Comparison of ENCODE assay signal across 11 mouse cellular contexts in the genomic region with DNA sequence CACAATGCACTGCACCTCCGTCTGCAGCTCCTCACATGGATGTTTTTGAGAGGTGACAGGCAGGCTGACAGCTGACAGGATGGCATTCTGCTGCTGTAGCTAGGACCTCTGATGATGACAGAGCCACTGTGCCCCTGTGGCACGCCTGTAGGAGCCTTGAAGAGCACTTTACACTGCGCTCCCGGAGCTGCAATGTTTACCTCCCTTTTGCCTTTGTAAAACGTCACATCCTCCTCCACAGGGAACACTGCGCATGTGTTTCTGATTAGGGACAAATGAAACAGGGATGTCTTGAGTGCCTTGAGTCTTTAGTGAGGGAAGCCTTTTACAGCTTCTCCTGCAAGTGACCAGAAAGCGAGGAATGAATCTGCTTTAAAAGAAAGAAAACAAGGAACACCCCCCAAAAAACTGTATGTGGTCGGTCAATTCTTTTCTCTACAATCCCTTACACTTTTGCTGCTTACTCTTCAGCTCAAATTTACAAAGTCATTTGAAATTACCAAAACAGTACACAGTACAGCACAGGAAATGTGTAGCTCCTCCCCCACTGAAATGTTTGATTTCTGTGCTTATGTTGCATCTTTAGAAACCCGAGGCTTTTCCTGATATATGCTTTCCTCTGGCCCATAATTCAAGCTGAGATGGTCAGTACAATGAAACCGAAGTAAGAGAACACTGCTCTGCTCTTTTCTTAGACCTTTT.
A peak's percentile ranks its signal among the peaks of the same experiment; 100 is the strongest.
DNase-seq lines count a peak whose midpoint lies in the region; ATAC-seq and TF ChIP-seq lines count a peak whose summit lies in the region.
"Had no signal": no experiment of that assay in that cellular context is flagged by ENCODE, and none has a peak within 500 bp of the region (broad histone marks: within the 10 kb centered on the region; RNA-seq: fewer than 3 reads in every experiment).

No protein-coding gene starts in this region.

- 0 out of 2 replicates have a peak, but pooled peaks have one; percentile 29 for ATAC-seq in hindbrain, embryonic 12.5 days (ENCODE audit: low FRiP score)

- H3K27me3 ChIP-seq in hindbrain, embryonic 12.5 days = no peaks in the 10 kb centered on the region
- H3K27me3 ChIP-seq: liver, embryonic 13.5 days had no signal

- H3K9me3 ChIP-seq in hindbrain, embryonic 12.5 days (replicated peaks) = no peaks in the 10 kb centered on the region
- H3K9me3 ChIP-seq: liver, embryonic 13.5 days had no signal

- H3K4me1 ChIP-seq in hindbrain, embryonic 12.5 days = peaks cover 5% of the 10 kb centered on the region

- no peak overlapping the region for H3K9ac ChIP-seq in hindbrain, embryonic 12.5 days
- H3K9ac ChIP-seq: liver, embryonic 13.5 days had no signal

- 0 out of 2 replicates have a peak overlapping the region, but pooled peaks have one; percentile 7 for H3K4me2 ChIP-seq in hindbrain, embryonic 12.5 days (replicated peaks)
- H3K4me2 ChIP-seq: liver, embryonic 13.5 days had no signal

- no peak for TF ChIP-seq CTCF in gastrocnemius, adult 2 months (IDR thresholded peaks at IDR 0.05)

- peak overlapping the region; percentile 48 for H3K4me3 ChIP-seq in gastrocnemius, adult 2 months
- no peak overlapping the region for H3K4me3 ChIP-seq in hindbrain, embryonic 12.5 days
- H3K4me3 ChIP-seq: liver, embryonic 13.5 days had no signal

- H3K36me3 ChIP-seq in hindbrain, embryonic 12.5 days = peaks cover 3% of the 10 kb centered on the region; the same call in 1 of the 2 replicates
- H3K36me3 ChIP-seq: liver, embryonic 13.5 days had no signal

- peak overlapping the region; percentile 31; the same call in 1 of the 2 replicates for H3K27ac ChIP-seq in gastrocnemius, adult 2 months
- peak overlapping the region; percentile 37 for H3K27ac ChIP-seq in hindbrain, embryonic 12.5 days
- H3K27ac ChIP-seq: liver, embryonic 13.5 days had no signal

- no peak for DNase-seq in gastrocnemius, adult 2 months
- DNase-seq in gastrocnemius, postnatal 10 days = no peak
- peak; percentile 50 for DNase-seq in NIH3T3 (ENCODE audit: low read depth)
- DNase-seq in lung, postnatal 36 days = peak; percentile 56
- no peak for DNase-seq in left cerebral cortex, postnatal 14 days (ENCODE audit: low spot score in 2 of 2)
- DNase-seq in left cerebral cortex, adult 9 months (ENCODE audit: low spot score in 2 of 2) = no peak
- DNase-seq in thymus, postnatal 10 days (ENCODE audit: low spot score in 2 of 2) = no peak
- DNase-seq: B cell, adult 2 months; cerebellum, postnatal 25 days; liver, embryonic 13.5 days had no signal

- 55% methylated on average over 10 of the region's 10 CpGs for WGBS in hindbrain, embryonic 12.5 days

- intact Hi-C loops in gastrocnemius, adult 2 months (cut with DNase I) = no loop called here
- intact Hi-C loops in left cerebral cortex, postnatal 14 days (cut with DNase I) = no loop called here

Comparison
In these comparisons a context has a peak if more than half of its experiments do, and no peak if none do; other contexts are left out.
1. DNase-seq: peak in NIH3T3 (single experiment) and lung, postnatal 36 days (single experiment); none in gastrocnemius, adult 2 months (single experiment), gastrocnemius, postnatal 10 days (single experiment), left cerebral cortex, postnatal 14 days (0 of 2), left cerebral cortex, adult 9 months (0 of 2) and thymus, postnatal 10 days (0 of 2).